Mouse (Mus musculus) heart, embryonic 16.5 days (tissue): ENCODE data around the gene Prpf40b. TPM values are rescaled to one million over a fixed set of nuclear protein-coding genes. Genes with fewer than 3 reads are reported as not detected.

Experiments
- ATAC-seq: fragments of 200-750 bp; cut with Nextera tagmentation; replicated peaks from 2 replicates; pipeline ENCODE4 v1.8.0; 2017; ENCODE audit warnings: moderate number of reproducible peaks; ENCODE audit not compliant: insufficient read depth, low FRiP score; ENCODE audit errors: extremely low read depth
- H3K27ac ChIP-seq: fragments of 300-500 bp; sonication (generic); 2 replicates; pipeline ENCODE4 v1.5.1; 2014; ENCODE audit warnings: mild to moderate bottlenecking, low read length, control low read depth, moderate library complexity
- H3K27me3 ChIP-seq: fragments of 300-500 bp; sonication (generic); 2 replicates; pipeline ENCODE4 v1.6.1; 2014; ENCODE audit warnings: low read length, mixed read lengths; ENCODE audit not compliant: control insufficient read depth, insufficient read depth
- H3K36me3 ChIP-seq: fragments of 300-500 bp; sonication (generic); 2 replicates; pipeline ENCODE4 v1.6.1; 2014; ENCODE audit not compliant: control insufficient read depth, insufficient read depth
- H3K4me1 ChIP-seq: fragments of 300-500 bp; sonication (generic); 2 replicates; pipeline ENCODE4 v1.6.1; 2014; ENCODE audit warnings: low read length, mixed read lengths; ENCODE audit not compliant: control insufficient read depth, insufficient read depth
- H3K4me2 ChIP-seq: fragments of 300-500 bp; sonication (generic); 2 replicates; pipeline ENCODE4 v1.6.1; 2014; ENCODE audit warnings: low read depth, mild to moderate bottlenecking, control low read depth, low read length
- H3K4me3 ChIP-seq: fragments of 300-500 bp; sonication (generic); 2 replicates; pipeline ENCODE4 v1.5.1; 2014; ENCODE audit warnings: mild to moderate bottlenecking, control low read depth, low read length
- H3K9ac ChIP-seq: fragments of 300-500 bp; sonication (generic); 2 replicates; pipeline ENCODE4 v1.6.1; 2014; ENCODE audit warnings: low read length, control low read depth
- H3K9me3 ChIP-seq: fragments of 300-500 bp; sonication (generic); replicated peaks from 2 replicates; pipeline ENCODE4 v1.6.1; 2016; ENCODE audit warnings: low read length; ENCODE audit not compliant: control insufficient read depth
- WGBS: fragments of 180-500 bp; shearing (Covaris S2); extraction: QIAGEN DNeasy Blood & Tissue Kit; methylation state at CpG from one replicate; pipeline ENCODE4 v1.1.7; 2014; 5-methylcytosine and 5-hydroxymethylcytosine counted together
- polyA plus RNA-seq: library from polyadenylated mRNA; unstranded; fragments of >200 nt; fragmentation: Nextera tagmentation; extraction: Ambion mirVana; gene quantifications from 2 replicates; pipeline ENCODE4 v1.2.1, GENCODE M21; 2015

Gene Prpf40b
- polyA plus RNA-seq, 1 experiment from 2014 or later: 36.0 TPM

- 71% methylated on average over 7 of the region's 7 CpGs for WGBS
- H3K27ac ChIP-seq: no peak overlapping the region
- no peaks in the 10 kb centered on the region for H3K27me3 ChIP-seq
- no peaks in the 10 kb centered on the region; the same call in 1 of the 2 replicates for H3K4me1 ChIP-seq
- H3K4me3 ChIP-seq: no peak overlapping the region
- ATAC-seq: no peak
- H3K9ac ChIP-seq: no peak overlapping the region
- no peaks in the 10 kb centered on the region for H3K9me3 ChIP-seq
- no peaks in the 10 kb centered on the region for H3K36me3 ChIP-seq
- no peak overlapping the region for H3K4me2 ChIP-seq
Observed at GRCm38 (mm10) chr15:99278271-99278670, 16.6 kb upstream of the Prpf40b start.

GRCm38 (mm10) chr15:99283456-99283855, 11.4 kb upstream of the Prpf40b start:
- 55% methylated on average over 10 of the region's 10 CpGs for WGBS
- Histone ChIP-seq H3K9me3 (no peaks in the 10 kb centered on the region; the same call in 1 of the 2 replicates), H3K36me3 (no peaks in the 10 kb centered on the region), H3K4me1 (peaks cover 2% of the 10 kb centered on the region; the same call in 1 of the 2 replicates), H3K9ac (no peak overlapping the region), H3K27ac (no peak overlapping the region), H3K4me2 (no peak overlapping the region), H3K4me3 (no peak overlapping the region), H3K27me3 (no peaks in the 10 kb centered on the region)
- ATAC-seq: no peak

DNA sequence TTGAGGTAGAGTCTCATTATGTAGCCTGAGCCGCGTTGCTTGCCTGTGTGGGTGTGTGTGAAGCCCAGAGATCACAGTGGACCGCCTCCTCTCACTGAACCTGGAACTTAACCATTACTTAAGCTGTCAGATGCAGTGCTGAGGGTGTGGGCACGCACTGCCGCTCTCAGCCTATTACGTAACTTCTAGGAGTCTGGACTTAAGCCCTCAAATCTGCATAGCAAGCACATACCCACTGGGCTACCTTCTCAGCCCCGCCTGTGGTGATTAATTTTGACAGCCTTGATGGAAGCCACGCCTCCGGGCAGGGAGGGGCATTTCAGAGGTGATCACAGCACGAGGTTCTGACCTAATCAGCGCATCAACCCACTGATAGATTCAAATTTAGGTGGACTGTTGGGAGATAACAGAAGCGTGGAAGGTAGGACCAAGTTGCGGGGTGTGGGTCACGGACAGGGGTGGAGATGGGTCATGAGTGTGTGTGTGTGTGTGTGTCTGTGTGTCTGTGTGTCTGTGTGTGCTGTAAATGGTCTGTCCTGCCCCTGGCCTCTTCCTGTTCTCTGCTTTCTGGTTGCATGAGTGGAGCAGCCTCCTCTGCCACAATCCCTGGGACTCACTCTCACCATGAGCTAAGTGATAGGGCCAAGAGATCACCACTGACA, 10.2 kb upstream of the Prpf40b start:
- H3K4me2 ChIP-seq: no peak overlapping the region
- no peak overlapping the region for H3K27ac ChIP-seq
- ATAC-seq: no peak
- no peaks in the 10 kb centered on the region for H3K27me3 ChIP-seq
- no peaks in the 10 kb centered on the region for H3K36me3 ChIP-seq
- no peak overlapping the region for H3K4me3 ChIP-seq
- H3K9me3 ChIP-seq: no peaks in the 10 kb centered on the region; the same call in 1 of the 2 replicates
- H3K4me1 ChIP-seq: peaks cover 2% of the 10 kb centered on the region; the same call in 1 of the 2 replicates
- 31% methylated on average over 14 of the region's 14 CpGs for WGBS
- H3K9ac ChIP-seq: no peak overlapping the region

GRCm38 (mm10) chr15:99285189-99285535, 9.7 kb upstream of the Prpf40b start:
- no peak for ATAC-seq
- H3K27ac ChIP-seq: no peak overlapping the region
- H3K9ac ChIP-seq: no peak overlapping the region
- no peaks in the 10 kb centered on the region for H3K27me3 ChIP-seq
- no peak overlapping the region for H3K4me2 ChIP-seq
- no peaks in the 10 kb centered on the region; the same call in 1 of the 2 replicates for H3K9me3 ChIP-seq
- H3K36me3 ChIP-seq: no peaks in the 10 kb centered on the region
- 36% methylated on average over 8 of the region's 8 CpGs for WGBS
- H3K4me3 ChIP-seq: no peak overlapping the region
- H3K4me1 ChIP-seq: peaks cover 2% of the 10 kb centered on the region; the same call in 1 of the 2 replicates

DNA sequence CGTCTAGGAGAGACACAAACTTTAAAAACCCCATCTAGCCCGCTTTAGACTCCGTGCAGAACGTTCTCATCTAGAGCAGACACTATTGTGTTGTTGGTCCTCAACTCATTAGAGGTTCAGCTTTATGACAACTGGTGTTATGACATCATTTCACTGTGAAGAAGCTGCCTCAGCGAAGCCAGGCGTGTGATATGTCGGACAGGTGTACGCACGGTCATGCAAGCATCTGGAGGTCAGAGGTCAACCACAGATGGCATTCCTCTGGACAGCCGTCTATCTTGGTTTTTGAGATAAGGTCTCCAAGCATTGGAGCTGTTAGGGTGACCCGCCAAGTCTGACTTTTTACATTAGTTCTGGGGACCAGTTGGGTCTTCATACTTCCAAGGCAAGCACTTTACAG, 4.3 kb upstream of the Prpf40b start:
- no peak overlapping the region for H3K4me2 ChIP-seq
- no peaks in the 10 kb centered on the region for H3K27me3 ChIP-seq
- ATAC-seq: no peak
- H3K9ac ChIP-seq: no peak overlapping the region
- H3K27ac ChIP-seq: no peak overlapping the region
- no peak overlapping the region for H3K4me3 ChIP-seq
- H3K36me3 ChIP-seq: no peaks in the 10 kb centered on the region
- H3K9me3 ChIP-seq: no peaks in the 10 kb centered on the region; the same call in 1 of the 2 replicates
- H3K4me1 ChIP-seq: peaks cover 7% of the 10 kb centered on the region
- WGBS: 80% methylated on average over 11 of the region's 11 CpGs

DNA sequence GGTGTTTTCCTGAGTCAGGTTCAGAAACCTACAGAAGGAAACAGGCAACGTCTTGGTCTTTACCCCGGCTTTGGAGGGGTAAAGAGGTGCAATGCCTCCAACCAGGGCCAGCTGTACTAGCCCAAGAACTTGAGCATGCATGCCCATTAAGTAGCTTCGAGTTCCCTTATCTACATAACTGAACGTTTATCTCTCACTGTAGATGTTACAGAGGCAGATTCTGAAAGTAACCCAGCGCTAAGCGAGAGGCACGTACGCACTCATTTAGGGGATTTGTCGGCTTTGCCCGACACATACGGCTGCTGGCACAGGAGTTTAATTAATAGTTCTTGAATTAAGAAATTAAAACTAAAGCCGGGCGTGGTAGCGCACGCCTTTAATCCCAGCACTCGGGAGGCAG, 600 bp upstream of the Prpf40b start:
- H3K9ac ChIP-seq: peak overlapping the region; percentile 85
- peak overlapping the region; percentile 82 for H3K4me2 ChIP-seq
- H3K36me3 ChIP-seq: no peaks in the 10 kb centered on the region
- no peaks in the 10 kb centered on the region for H3K27me3 ChIP-seq
- H3K9me3 ChIP-seq: no peaks in the 10 kb centered on the region
- whole genome bisulfite sequencing: 12% methylated on average over 16 of the region's 16 CpGs
- H3K27ac ChIP-seq: peak overlapping the region; percentile 84
- H3K4me1 ChIP-seq: peaks cover 14% of the 10 kb centered on the region
- H3K4me3 ChIP-seq: peak overlapping the region; percentile 78
- ATAC-seq: no peak

DNA sequence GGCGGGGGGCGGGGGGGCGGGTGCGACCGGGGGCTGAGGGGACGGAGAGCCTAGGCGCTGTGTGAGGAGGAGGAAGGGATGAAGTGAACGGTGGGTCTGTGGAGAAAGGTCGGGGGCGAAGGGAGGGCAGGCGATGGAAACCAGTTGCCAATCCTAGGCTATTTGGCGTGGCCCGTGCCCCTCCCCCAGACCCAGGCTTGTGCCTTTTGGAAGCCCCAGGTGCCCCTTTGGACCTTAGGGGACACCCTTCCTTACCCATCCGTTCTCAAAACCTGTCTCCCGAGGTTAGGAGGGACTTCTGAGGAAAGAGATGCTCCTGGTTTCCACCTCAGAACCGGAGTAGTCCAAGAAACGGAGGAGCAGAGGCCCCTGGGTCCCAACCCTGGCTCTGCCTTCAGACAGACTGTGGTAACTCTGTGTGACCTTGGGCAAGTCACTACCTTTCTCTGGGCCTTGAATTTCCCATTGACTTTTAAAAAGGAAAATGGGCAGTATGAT, 646 bp downstream of the Prpf40b start, which contains the start of gene Fam186b:
Gene Fam186b, minus strand, starts transcription at position 405 of the 498 bp plus-strand sequence.
- Histone ChIP-seq H3K27me3 (no peaks in the 10 kb centered on the region), H3K9ac (peak within 1 kb of the TSS; percentile 85), H3K9me3 (no peaks in the 10 kb centered on the region), H3K27ac (peak within 1 kb of the TSS; percentile 84), H3K4me2 (peak within 1 kb of the TSS; percentile 82), H3K36me3 (no peaks in the 10 kb centered on the region), H3K4me3 (peak within 1 kb of the TSS; percentile 78), H3K4me1 (peaks cover 14% of the 10 kb centered on the region)
- 2% methylated on average over 14 of the region's 17 CpGs for WGBS
- ATAC-seq: peak; percentile 4

DNA sequence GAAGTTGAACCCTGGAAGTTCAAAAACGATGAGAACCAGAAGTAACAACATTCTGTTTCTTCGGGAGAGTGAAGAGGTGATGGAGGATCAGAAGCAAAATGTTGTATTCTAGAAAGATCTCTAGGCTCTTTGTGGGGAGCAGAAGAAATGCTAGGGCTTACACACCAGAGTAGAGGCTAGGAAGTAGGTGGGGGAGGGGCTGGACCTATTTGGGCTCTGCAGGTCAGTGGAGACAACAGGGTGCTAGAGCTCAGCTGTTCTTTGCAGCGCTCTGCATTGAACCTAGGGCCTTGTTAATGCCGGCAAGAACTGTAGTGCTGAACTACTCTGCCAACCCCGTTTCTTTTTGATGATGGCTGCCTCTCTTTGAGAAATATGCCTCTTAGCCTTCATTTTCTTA, 1.3 kb downstream of the Prpf40b start:
- 37% methylated on average over 5 of the region's 5 CpGs for WGBS
- Histone ChIP-seq H3K4me3 (peak overlapping the region; percentile 78), H3K9ac (peak overlapping the region; percentile 51)

DNA sequence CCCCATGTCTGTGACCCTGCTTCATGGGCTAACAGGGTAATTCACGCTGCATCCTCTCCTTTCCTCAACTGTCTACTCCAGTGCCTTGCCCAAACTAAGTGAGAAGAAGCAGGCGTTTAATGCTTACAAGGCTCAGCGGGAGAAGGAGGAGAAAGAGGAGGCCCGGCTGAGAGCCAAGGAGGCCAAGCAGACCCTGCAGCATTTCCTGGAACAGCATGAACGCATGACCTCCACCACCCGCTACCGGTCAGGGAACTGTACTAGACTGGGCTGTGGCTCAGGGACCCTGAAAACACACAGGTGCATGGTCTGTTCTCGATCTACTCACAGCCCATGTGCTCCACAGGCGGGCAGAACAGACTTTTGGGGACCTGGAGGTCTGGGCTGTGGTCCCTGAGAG, 12.6 kb downstream of the Prpf40b start:
- 0 out of 2 replicates have a peak, but pooled peaks have one; percentile 28 for ATAC-seq
- Histone ChIP-seq H3K27me3 (no peaks in the 10 kb centered on the region), H3K4me3 (no peak overlapping the region), H3K4me1 (no peaks in the 10 kb centered on the region), H3K4me2 (no peak overlapping the region), H3K9ac (no peak overlapping the region), H3K27ac (no peak overlapping the region), H3K9me3 (no peaks in the 10 kb centered on the region), H3K36me3 (peaks cover 63% of the 10 kb centered on the region)
- WGBS: 85% methylated on average over 9 of the region's 9 CpGs

More for the DNA sequence above, 1.3 kb downstream of the Prpf40b start:
- no peaks in the 10 kb centered on the region for H3K36me3 ChIP-seq
- peak overlapping the region; percentile 82 for H3K4me2 ChIP-seq
- peaks cover 14% of the 10 kb centered on the region for H3K4me1 ChIP-seq
- peak overlapping the region; percentile 84 for H3K27ac ChIP-seq
- no peaks in the 10 kb centered on the region for H3K27me3 ChIP-seq
- no peaks in the 10 kb centered on the region for H3K9me3 ChIP-seq
- ATAC-seq: no peak
